Mouse (Mus musculus) G1E (cell line): ENCODE results near the gene Slc15a1.

Experiments used
- CTCF ChIP-seq: IDR thresholded peaks from 2 replicates; pipeline ENCODE4 v1.5.1; 2012; ENCODE audit warnings: low read depth, low read length, inconsistent platforms, mixed read lengths
- GATA1 ChIP-seq: IDR thresholded peaks from 2 replicates; pipeline ENCODE4 v1.6.1; 2012; ENCODE audit warnings: borderline replicate concordance, low read length, inconsistent platforms, mixed read lengths
- POLR2AphosphoS5 ChIP-seq: IDR thresholded peaks from 2 replicates; pipeline ENCODE4 v1.6.1; 2012; ENCODE audit warnings: low read depth, low read length, inconsistent platforms; ENCODE audit not compliant: insufficient replicate concordance
- TAL1 ChIP-seq: conservative IDR thresholded peaks from 2 replicates; pipeline ENCODE4 v1.6.1; 2012; ENCODE audit warnings: low read depth, low read length, inconsistent platforms, mixed read lengths

GRCm38 (mm10) chr14:121504781-121505484, at the start of gene Slc15a1:
- TF ChIP-seq CTCF = no peak
- no peak for TF ChIP-seq TAL1
- TF ChIP-seq GATA1 = no peak
- TF ChIP-seq POLR2AphosphoS5 = no peak
